Mouse (Mus musculus): ENCODE measurements around the gene Ccdc15.

DNA sequence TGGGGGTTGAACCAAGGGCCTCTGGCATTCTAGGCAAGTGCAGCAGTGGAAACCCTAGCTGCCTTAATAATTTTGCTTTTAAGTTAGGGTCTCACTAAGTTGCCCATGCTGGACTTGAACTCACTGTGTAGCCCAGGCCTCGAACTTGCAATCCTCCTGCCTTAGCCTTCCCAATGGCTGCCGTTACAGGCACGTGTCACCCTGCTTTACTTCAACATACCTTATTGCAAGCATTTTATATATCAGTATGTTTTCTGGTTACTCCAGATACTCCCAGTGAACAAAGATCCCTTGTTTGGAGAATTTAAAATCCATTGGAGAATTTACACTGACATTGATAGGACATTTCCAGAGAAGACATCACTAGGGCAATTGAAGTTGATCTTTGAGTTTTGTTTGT is 818 bp upstream of the Ccdc15 start:
- TF ChIP-seq CTCF (IDR thresholded peaks at IDR 0.05 in 2 of 3, conservative IDR thresholded peaks at IDR 0.05 in 1 of 3; ENCODE audit: control insufficient read depth in 1 of 3, insufficient read depth in 1 of 3, low read depth in 2 of 3, low read length in 3 of 3, poor library complexity in 1 of 3, severe bottlenecking in 1 of 3) (no peak), MYC (IDR thresholded peaks at IDR 0.05; ENCODE audit: low read depth, low read length) (no peak), MAX (IDR thresholded peaks at IDR 0.05; ENCODE audit: low read length) (no peak), POLR2A (IDR thresholded peaks at IDR 0.05; ENCODE audit: control insufficient read depth in 1 of 2, insufficient read depth in 1 of 2, low read depth in 1 of 2, low read length in 2 of 2, poor library complexity in 1 of 2) (no peak), EP300 (IDR thresholded peaks at IDR 0.05; ENCODE audit: low read depth in 1 of 2, low read length in 2 of 2) (no peak), ZKSCAN1 (IDR thresholded peaks at IDR 0.05; ENCODE audit: low read depth, low read length) (no peak), TAL1 (IDR thresholded peaks at IDR 0.05; ENCODE audit: low read length) (no peak)
